Mouse (Mus musculus): ENCODE results near the gene Ccdc154. TPM values are rescaled to one million over a fixed set of nuclear protein-coding genes. Genes with fewer than 3 reads are reported as not detected.

Gene Ccdc154
- total and polyA plus RNA-seq, 3 experiments = 0.12 to 0.19 TPM; not detected in 1

GRCm38 (mm10) chr17:25184129-25184691, 21.9 kb downstream of the Ccdc154 start, which contains the start of gene BC003965 (continued):
- TF ChIP-seq USF2 (IDR thresholded peaks at IDR 0.05; ENCODE audit: borderline replicate concordance in 1 of 2, insufficient read depth in 1 of 2, low read depth in 1 of 2, low read length in 2 of 2) (no peak), ETS1 (IDR thresholded peaks at IDR 0.05; ENCODE audit: low read depth, low read length) (peak; percentile 75)

DNA sequence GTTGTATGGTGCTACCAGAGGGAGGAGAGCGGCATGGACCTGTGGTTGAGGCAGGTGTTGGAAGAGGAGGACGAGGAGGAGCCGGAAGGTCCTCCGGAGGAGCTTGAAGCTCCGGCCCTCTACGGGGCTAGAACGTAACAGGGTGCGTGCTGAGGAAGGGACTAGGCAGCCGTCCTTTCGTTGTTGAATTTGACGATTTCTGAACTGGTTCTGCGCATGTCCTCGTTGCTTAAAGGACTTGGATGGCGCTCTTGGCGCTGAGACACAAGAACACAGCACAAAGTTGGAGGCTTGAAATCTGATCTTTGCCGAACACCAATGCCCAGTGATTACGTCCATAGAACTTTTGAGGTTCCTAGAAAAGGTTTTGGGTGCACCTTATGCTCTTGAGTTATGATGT, 22.7 kb downstream of the Ccdc154 start:
- Histone ChIP-seq H3K27ac (ENCODE audit: control insufficient read depth, low read depth, low read length) (peak overlapping the region; percentile 50), H3K79me2 (ENCODE audit: control insufficient read depth, insufficient read depth, low read length, poor library complexity) (peaks cover 34% of the 10 kb centered on the region), H3K4me1 (ENCODE audit: control insufficient read depth in 1 of 2, insufficient read depth in 2 of 2, low read length in 2 of 2) (peaks cover 4 to 18% of the 10 kb centered on the region in 2 experiments), H3K4me3 (ENCODE audit: control insufficient read depth in 1 of 2, insufficient read depth in 1 of 2, low read depth in 2 of 2, low read length in 2 of 2) (peak overlapping the region; percentile 84 to 87), H3K27me3 (ENCODE audit: control insufficient read depth in 1 of 2, insufficient read depth in 2 of 2, low read length in 2 of 2) (peaks cover 0 to 1% of the 10 kb centered on the region in 2 experiments; a peak in 1 of 4 replicates), H3K9me3 (replicated peaks; ENCODE audit: insufficient read depth, low read length) (no peaks in the 10 kb centered on the region), H3K36me3 (ENCODE audit: control insufficient read depth in 1 of 2, insufficient read depth in 2 of 2, low read length in 2 of 2) (peaks cover 0 to 11% of the 10 kb centered on the region in 2 experiments; a peak in 2 of 4 replicates), H3K9ac (ENCODE audit: control insufficient read depth, low read depth, low read length, poor library complexity, severe bottlenecking) (peak overlapping the region; percentile 85)
- peak; percentile 52 for DNase-seq (ENCODE audit: low read depth, low spot score)
- TF ChIP-seq POLR2A (IDR thresholded peaks at IDR 0.05; ENCODE audit: control insufficient read depth in 1 of 2, insufficient read depth in 1 of 2, low read depth in 1 of 2, low read length in 2 of 2, poor library complexity in 1 of 2) (0 out of 4 replicates have a peak, but pooled peaks of 1 of the 2 experiments have one; percentile 8), MAX (IDR thresholded peaks at IDR 0.05; ENCODE audit: low read length) (no peak), NRF1 (IDR thresholded peaks at IDR 0.05; ENCODE audit: insufficient read depth, low read depth, low read length, poor library complexity, severe bottlenecking) (peak; percentile 50; the same call in 1 of the 2 replicates)

DNA sequence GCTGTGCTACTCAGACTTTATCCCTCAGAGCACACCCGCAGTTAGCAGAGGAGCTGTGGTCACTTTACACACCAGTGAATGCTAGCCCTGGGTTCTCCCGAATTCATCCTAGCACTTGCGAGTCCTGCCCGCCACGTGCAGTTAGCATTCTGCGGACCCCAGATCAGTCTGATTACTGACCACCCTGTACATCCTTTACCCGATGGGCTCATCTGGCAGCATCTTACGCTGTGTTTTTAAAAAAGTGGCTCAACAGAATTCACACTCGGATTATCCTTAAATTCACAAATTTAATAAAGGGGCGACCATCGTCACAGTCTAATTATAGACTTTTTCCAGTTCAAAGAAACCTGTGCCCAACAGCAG, 25.5 kb downstream of the Ccdc154 start:
- peaks cover 4 to 18% of the 10 kb centered on the region in 2 experiments for H3K4me1 ChIP-seq (ENCODE audit: control insufficient read depth in 1 of 2, insufficient read depth in 2 of 2, low read length in 2 of 2)
- H3K9me3 ChIP-seq (replicated peaks; ENCODE audit: insufficient read depth, low read length) = no peaks in the 10 kb centered on the region
- H3K36me3 ChIP-seq (ENCODE audit: control insufficient read depth in 1 of 2, insufficient read depth in 2 of 2, low read length in 2 of 2) = peaks cover 5 to 11% of the 10 kb centered on the region in 2 experiments; a peak in 3 of 4 replicates
- no peak for DNase-seq (ENCODE audit: low read depth, low spot score)
- TF ChIP-seq CHD2 (IDR thresholded peaks at IDR 0.05; ENCODE audit: low read length) (no peak), MYC (IDR thresholded peaks at IDR 0.05; ENCODE audit: low read depth, low read length) (no peak)
- peak overlapping the region; percentile 75 for H3K9ac ChIP-seq (ENCODE audit: control insufficient read depth, low read depth, low read length, poor library complexity, severe bottlenecking)
- peak overlapping the region; percentile 66 to 98 for H3K4me3 ChIP-seq (ENCODE audit: control insufficient read depth in 1 of 2, insufficient read depth in 1 of 2, low read depth in 2 of 2, low read length in 2 of 2)
- peaks cover 37% of the 10 kb centered on the region for H3K79me2 ChIP-seq (ENCODE audit: control insufficient read depth, insufficient read depth, low read length, poor library complexity)
- no peaks in the 10 kb centered on the region for H3K27me3 ChIP-seq (ENCODE audit: control insufficient read depth in 1 of 2, insufficient read depth in 2 of 2, low read length in 2 of 2)
- H3K27ac ChIP-seq (ENCODE audit: control insufficient read depth, low read depth, low read length) = peak overlapping the region; percentile 61

DNA sequence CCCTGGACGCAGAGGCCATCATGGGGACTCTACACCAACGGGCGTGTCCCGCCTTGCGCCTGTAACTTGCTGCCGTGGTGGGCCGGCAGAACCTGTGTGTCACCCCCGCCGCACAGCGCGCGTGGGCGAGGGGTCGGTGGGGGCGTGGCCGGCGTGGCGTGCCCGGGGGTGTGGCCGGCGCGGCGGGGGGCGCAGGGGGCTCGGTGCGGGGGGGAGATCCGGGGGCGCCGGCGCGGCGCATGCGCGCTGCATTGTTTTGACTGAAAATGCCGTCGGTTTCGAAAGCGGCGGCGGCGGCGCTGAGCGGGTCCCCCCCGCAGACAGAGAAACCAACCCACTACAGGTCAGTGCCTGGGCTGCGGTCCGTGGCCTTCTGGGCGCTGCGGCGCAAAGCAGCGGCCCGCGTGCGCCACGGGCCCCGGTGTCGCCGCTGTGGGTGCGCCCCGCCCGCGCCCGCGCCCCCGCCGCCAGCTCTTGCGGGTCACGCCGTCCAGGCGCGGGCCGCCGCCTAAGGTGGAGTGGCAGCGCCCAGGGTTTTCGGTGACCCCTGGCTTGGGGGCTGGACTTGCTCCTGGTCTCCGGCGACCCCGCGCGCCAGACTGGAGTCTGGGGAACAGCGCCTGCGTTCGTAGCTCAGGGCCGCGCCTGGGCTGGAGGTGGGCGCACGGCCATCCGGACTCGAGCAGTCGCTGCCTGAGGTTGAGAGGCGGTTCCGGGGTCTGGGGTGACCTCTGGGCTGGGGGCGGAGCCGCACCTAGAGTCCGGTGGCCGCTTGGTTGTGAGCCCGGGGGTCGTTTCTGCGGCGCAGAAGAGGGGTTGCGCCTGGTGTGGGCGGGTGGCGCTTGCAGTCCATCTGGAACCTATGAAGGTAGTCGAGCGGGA, 26.1 kb downstream of the Ccdc154 start, which contains the start of gene Unkl:
TSS of gene Unkl (plus strand) at position 248 of the 882 bp plus-strand sequence.
- peak; percentile 75 for DNase-seq (ENCODE audit: low read depth, low spot score)
- peaks cover 38% of the 10 kb centered on the region for H3K79me2 ChIP-seq (ENCODE audit: control insufficient read depth, insufficient read depth, low read length, poor library complexity)
- H3K27me3 ChIP-seq (ENCODE audit: control insufficient read depth in 1 of 2, insufficient read depth in 2 of 2, low read length in 2 of 2) = no peaks in the 10 kb centered on the region
- H3K4me1 ChIP-seq (ENCODE audit: control insufficient read depth in 1 of 2, insufficient read depth in 2 of 2, low read length in 2 of 2) = peaks cover 4 to 13% of the 10 kb centered on the region in 2 experiments
- peak within 1 kb of the TSS; percentile 83 to 98 for H3K4me3 ChIP-seq (ENCODE audit: control insufficient read depth in 1 of 2, insufficient read depth in 1 of 2, low read depth in 2 of 2, low read length in 2 of 2)
- H3K36me3 ChIP-seq (ENCODE audit: control insufficient read depth in 1 of 2, insufficient read depth in 2 of 2, low read length in 2 of 2) = peaks cover 5 to 10% of the 10 kb centered on the region in 2 experiments; a peak in 3 of 4 replicates
- peak within 1 kb of the TSS; percentile 61 for H3K27ac ChIP-seq (ENCODE audit: control insufficient read depth, low read depth, low read length)
- H3K9ac ChIP-seq (ENCODE audit: control insufficient read depth, low read depth, low read length, poor library complexity, severe bottlenecking) = peak within 1 kb of the TSS; percentile 92
- no peaks in the 10 kb centered on the region for H3K9me3 ChIP-seq (replicated peaks; ENCODE audit: insufficient read depth, low read length)
- TF ChIP-seq MEF2A (IDR thresholded peaks at IDR 0.05; ENCODE audit: extremely low read depth, insufficient replicate concordance, low read depth, low read length, poor library complexity, severe bottlenecking) = no peak
- TF ChIP-seq MAX (IDR thresholded peaks at IDR 0.05; ENCODE audit: low read length) = peak; percentile 59; the same call in 1 of the 2 replicates
- no peak for TF ChIP-seq USF1 (IDR thresholded peaks at IDR 0.05; ENCODE audit: low read depth, low read length)
- TF ChIP-seq MYC (IDR thresholded peaks at IDR 0.05; ENCODE audit: low read depth, low read length) = no peak
- TF ChIP-seq MAFK (IDR thresholded peaks at IDR 0.05; ENCODE audit: borderline replicate concordance, low read depth, low read length) = no peak
- no peak for TF ChIP-seq BHLHE40 (IDR thresholded peaks at IDR 0.05; ENCODE audit: borderline replicate concordance, low read depth, low read length)
- no peak for TF ChIP-seq RAD21 (IDR thresholded peaks at IDR 0.05; ENCODE audit: low read depth, low read length)
- no peak for TF ChIP-seq KAT2A (conservative IDR thresholded peaks at IDR 0.05; ENCODE audit: low read depth, low read length)
- TF ChIP-seq NELFE (IDR thresholded peaks at IDR 0.05; ENCODE audit: low read depth, low read length) = 0 out of 2 replicates have a peak, but pooled peaks have one; percentile 43
- no peak for TF ChIP-seq USF2 (IDR thresholded peaks at IDR 0.05; ENCODE audit: borderline replicate concordance in 1 of 2, insufficient read depth in 1 of 2, low read depth in 1 of 2, low read length in 2 of 2)
- peak; percentile 61 for TF ChIP-seq MXI1 (IDR thresholded peaks at IDR 0.05; ENCODE audit: low read depth, low read length)
- TF ChIP-seq SMC3 (IDR thresholded peaks at IDR 0.05; ENCODE audit: low read depth, low read length) = no peak
- TF ChIP-seq JUND (IDR thresholded peaks at IDR 0.05; ENCODE audit: low read depth, low read length) = no peak
- 0 out of 2 replicates have a peak, but pooled peaks have one; percentile 38 for TF ChIP-seq ZKSCAN1 (IDR thresholded peaks at IDR 0.05; ENCODE audit: low read depth, low read length)
- TF ChIP-seq TAL1 (IDR thresholded peaks at IDR 0.05; ENCODE audit: low read length) = no peak
